Mouse (Mus musculus) midbrain, embryonic 14.5 days (tissue): ENCODE results near the gene Rfx2. TPM values are rescaled to one million over a fixed set of nuclear protein-coding genes. Genes with fewer than 3 reads are reported as not detected.
A peak's percentile ranks its signal among the peaks of the same experiment; 100 is the strongest.

Source experiments
- ATAC-seq: fragments of 200-750 bp; cut with Nextera tagmentation; 2 replicates; pipeline ENCODE4 v1.8.0; 2017; ENCODE audit warnings: moderate number of reproducible peaks, moderate library complexity; ENCODE audit not compliant: low FRiP score, low TSS enrichment
- DNase-seq: peaks from one replicate; pipeline ENCODE4 v3.0.0-alpha.2; 2015
- H3K27ac ChIP-seq: fragments of 300-500 bp; sonication (generic); replicated peaks from 2 replicates; pipeline ENCODE4 v1.5.1; 2014; ENCODE audit warnings: mild to moderate bottlenecking, low read depth, low read length, moderate library complexity
- H3K27me3 ChIP-seq: fragments of 300-500 bp; sonication (generic); 2 replicates; pipeline ENCODE4 v1.6.1; 2014; ENCODE audit warnings: low read length, control low read depth, mixed read lengths; ENCODE audit not compliant: control insufficient read depth, insufficient read depth
- H3K36me3 ChIP-seq: fragments of 300-500 bp; sonication (generic); 2 replicates; pipeline ENCODE4 v1.6.1; 2014; ENCODE audit warnings: low read length, control low read depth; ENCODE audit not compliant: control insufficient read depth, insufficient read depth
- H3K4me1 ChIP-seq: fragments of 300-500 bp; sonication (generic); 2 replicates; pipeline ENCODE4 v1.6.1; 2014; ENCODE audit warnings: mild to moderate bottlenecking, antibody characterized with exemption, low read length, control low read depth; ENCODE audit not compliant: control insufficient read depth, insufficient read depth
- H3K4me2 ChIP-seq: fragments of 300-500 bp; sonication (generic); 2 replicates; pipeline ENCODE4 v1.6.1; 2014; ENCODE audit warnings: mild to moderate bottlenecking, low read length, moderate library complexity
- H3K4me3 ChIP-seq: fragments of 300-500 bp; sonication (generic); replicated peaks from 2 replicates; pipeline ENCODE4 v1.5.1; 2014; ENCODE audit warnings: low read depth, low read length
- H3K9ac ChIP-seq: fragments of 300-500 bp; sonication (generic); replicated peaks from 2 replicates; pipeline ENCODE4 v1.6.1; 2014; ENCODE audit warnings: mild to moderate bottlenecking, low read length, moderate library complexity
- H3K9me3 ChIP-seq: fragments of 300-500 bp; sonication (generic); 2 replicates; pipeline ENCODE4 v1.6.1; 2016; ENCODE audit warnings: low read length, control low read depth, mixed read lengths; ENCODE audit not compliant: control insufficient read depth
- WGBS: fragments of 180-500 bp; shearing (Covaris S2); extraction: QIAGEN DNeasy Blood & Tissue Kit; methylation state at CpG from one replicate; pipeline ENCODE4 v1.1.7; 2014; 5-methylcytosine and 5-hydroxymethylcytosine counted together
- polyA plus RNA-seq: library from polyadenylated mRNA; unstranded; fragments of >200 nt; fragmentation: Nextera tagmentation; extraction: Ambion mirVana; gene quantifications from 2 replicates; pipeline ENCODE4 v1.2.1, GENCODE M21; 2014

Rfx2 gene
- polyA plus RNA-seq, 1 experiment from 2014 or later, result 4.1 TPM

- Histone ChIP-seq H3K4me3 (peak overlapping the region; percentile 58; the same call in 1 of the 2 replicates), H3K4me1 (peaks cover 11% of the 10 kb centered on the region; the same call in 1 of the 2 replicates), H3K27me3 (peaks cover 13% of the 10 kb centered on the region; the same call in 1 of the 2 replicates), H3K9me3 (no peaks in the 10 kb centered on the region), H3K9ac (no peak overlapping the region), H3K27ac (no peak overlapping the region), H3K36me3 (no peaks in the 10 kb centered on the region), H3K4me2 (peak overlapping the region; percentile 78)
- ATAC-seq, result no peak
- no peak for DNase-seq
- 30% methylated on average over 11 of the region's 11 CpGs for WGBS
Measured at GRCm38 (mm10) chr17:56829171-56829570, 1.6 kb downstream of the Rfx2 start.

GRCm38 (mm10) chr17:56826718-56827117 is 4.1 kb downstream of the Rfx2 start:
- 92% methylated on average over 2 of the region's 2 CpGs for WGBS
- ATAC-seq, result no peak
- peak; percentile 44 for DNase-seq

GRCm38 (mm10) chr17:56823352-56823751 is 7.5 kb downstream of the Rfx2 start:
- Histone ChIP-seq H3K27ac (no peak overlapping the region), H3K27me3 (no peaks in the 10 kb centered on the region), H3K9me3 (no peaks in the 10 kb centered on the region), H3K4me3 (no peak overlapping the region), H3K4me2 (no peak overlapping the region), H3K9ac (no peak overlapping the region), H3K4me1 (peaks cover 2% of the 10 kb centered on the region; the same call in 1 of the 2 replicates), H3K36me3 (no peaks in the 10 kb centered on the region)
- no peak for ATAC-seq
- no peak for DNase-seq
- WGBS, result 68% methylated on average over 2 of the region's 2 CpGs

More at GRCm38 (mm10) chr17:56826718-56827117, 4.1 kb downstream of the Rfx2 start:
- H3K27me3 ChIP-seq, result peaks cover 13% of the 10 kb centered on the region; the same call in 1 of the 2 replicates
- no peak overlapping the region for H3K27ac ChIP-seq
- H3K36me3 ChIP-seq, result no peaks in the 10 kb centered on the region
- no peak overlapping the region for H3K9ac ChIP-seq
- H3K4me1 ChIP-seq, result peaks cover 11% of the 10 kb centered on the region; the same call in 1 of the 2 replicates
- H3K9me3 ChIP-seq, result no peaks in the 10 kb centered on the region
- no peak overlapping the region for H3K4me3 ChIP-seq
- H3K4me2 ChIP-seq, result no peak overlapping the region

DNA sequence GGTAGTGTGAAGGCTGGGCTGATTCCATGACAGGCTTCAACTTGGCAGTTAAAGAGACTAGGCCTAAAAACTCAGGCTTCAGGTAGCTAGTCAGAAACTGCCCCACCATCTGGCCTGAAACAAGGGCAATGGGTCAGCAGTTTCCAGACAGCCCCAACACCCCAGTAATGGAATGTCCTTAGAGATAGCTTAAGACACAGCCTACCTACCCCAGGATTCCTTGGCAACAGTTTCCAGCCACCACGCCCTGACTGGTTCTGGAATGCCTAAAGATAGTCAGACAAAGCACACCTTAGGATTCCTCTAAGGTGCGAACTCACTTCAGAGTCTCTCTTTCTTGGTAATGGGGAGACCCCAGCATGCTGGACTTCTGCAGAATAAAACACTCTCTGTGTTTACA is 8.4 kb downstream of the Rfx2 start:
- Histone ChIP-seq H3K4me3 (no peak overlapping the region), H3K9me3 (no peaks in the 10 kb centered on the region), H3K9ac (no peak overlapping the region), H3K27ac (no peak overlapping the region), H3K4me1 (peaks cover 2% of the 10 kb centered on the region; the same call in 1 of the 2 replicates), H3K4me2 (no peak overlapping the region), H3K36me3 (no peaks in the 10 kb centered on the region), H3K27me3 (no peaks in the 10 kb centered on the region)
- 88% methylated on average over 2 of the region's 2 CpGs for WGBS
- DNase-seq, result no peak
- no peak for ATAC-seq

GRCm38 (mm10) chr17:56819694-56820111 is 11.1 kb downstream of the Rfx2 start:
- DNase-seq (peak; percentile 24), ATAC-seq (no peak)
- Histone ChIP-seq H3K4me1 (peaks cover 11% of the 10 kb centered on the region), H3K9me3 (no peaks in the 10 kb centered on the region), H3K4me2 (no peak overlapping the region), H3K27ac (0 out of 2 replicates have a peak overlapping the region, but pooled peaks have one; percentile 8), H3K27me3 (no peaks in the 10 kb centered on the region; the same call in 1 of the 2 replicates), H3K9ac (no peak overlapping the region), H3K36me3 (no peaks in the 10 kb centered on the region), H3K4me3 (no peak overlapping the region)
- 72% methylated on average over 8 of the region's 8 CpGs for WGBS

DNA sequence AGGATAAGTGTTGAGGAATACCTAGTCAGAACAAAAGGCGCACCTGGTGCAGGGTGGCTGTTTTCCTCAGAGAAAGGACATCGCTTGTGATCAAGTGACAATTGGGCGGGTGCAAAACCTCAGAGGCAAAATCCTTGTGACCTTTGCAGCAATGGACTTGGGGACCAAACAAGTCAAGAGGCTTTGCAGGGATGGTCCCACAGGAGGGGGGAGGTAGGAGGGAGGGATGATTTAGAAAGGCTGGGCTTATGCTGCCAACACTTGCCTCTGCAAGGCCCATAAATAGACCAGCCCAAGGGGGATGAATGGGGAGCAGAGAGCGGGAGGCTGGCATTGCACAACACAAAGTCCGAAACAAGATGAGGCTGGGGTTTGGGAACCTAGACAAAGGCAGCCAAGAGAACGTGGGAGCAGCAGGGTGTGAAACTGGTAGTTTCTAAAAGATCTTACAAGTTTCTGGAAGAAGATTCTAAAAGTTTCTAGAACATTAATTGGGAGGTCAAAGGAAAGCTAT is 11.7 kb downstream of the Rfx2 start:
- ATAC-seq, result no peak
- H3K4me3 ChIP-seq, result no peak overlapping the region
- H3K27me3 ChIP-seq, result no peaks in the 10 kb centered on the region; the same call in 1 of the 2 replicates
- H3K36me3 ChIP-seq, result no peaks in the 10 kb centered on the region
- DNase-seq, result no peak
- WGBS, result 63% methylated on average over 6 of the region's 6 CpGs
- no peak overlapping the region for H3K4me2 ChIP-seq
- H3K9me3 ChIP-seq, result no peaks in the 10 kb centered on the region
- H3K27ac ChIP-seq, result no peak overlapping the region
- no peak overlapping the region for H3K9ac ChIP-seq
- H3K4me1 ChIP-seq, result peaks cover 15% of the 10 kb centered on the region

- DNase-seq, result peak; percentile 18
- no peak overlapping the region for H3K27ac ChIP-seq
Measured at GRCm38 (mm10) chr17:56818067-56818636, 12.7 kb downstream of the Rfx2 start.

GRCm38 (mm10) chr17:56815057-56815345 is 15.8 kb downstream of the Rfx2 start:
- Histone ChIP-seq H3K4me1 (peaks cover 41% of the 10 kb centered on the region), H3K4me3 (no peak overlapping the region), H3K9me3 (no peaks in the 10 kb centered on the region), H3K4me2 (peak overlapping the region; percentile 43), H3K9ac (peak overlapping the region; percentile 32; the same call in 1 of the 2 replicates), H3K36me3 (no peaks in the 10 kb centered on the region), H3K27me3 (peaks cover 6% of the 10 kb centered on the region; the same call in 1 of the 2 replicates), H3K27ac (peak overlapping the region; percentile 85)
- ATAC-seq, result no peak
- peak; percentile 36 for DNase-seq
- 31% methylated on average over 3 of the region's 3 CpGs for WGBS

More at GRCm38 (mm10) chr17:56818067-56818636, 12.7 kb downstream of the Rfx2 start:
- H3K9me3 ChIP-seq, result no peaks in the 10 kb centered on the region
- no peaks in the 10 kb centered on the region for H3K36me3 ChIP-seq
- 47% methylated on average over 11 of the region's 11 CpGs for WGBS
- no peak for ATAC-seq
- no peak overlapping the region for H3K9ac ChIP-seq
- no peak overlapping the region for H3K4me3 ChIP-seq
- H3K4me2 ChIP-seq, result no peak overlapping the region
- H3K4me1 ChIP-seq, result peaks cover 25% of the 10 kb centered on the region
- peaks cover 3% of the 10 kb centered on the region; the same call in 1 of the 2 replicates for H3K27me3 ChIP-seq
